In the genomic region with DNA sequence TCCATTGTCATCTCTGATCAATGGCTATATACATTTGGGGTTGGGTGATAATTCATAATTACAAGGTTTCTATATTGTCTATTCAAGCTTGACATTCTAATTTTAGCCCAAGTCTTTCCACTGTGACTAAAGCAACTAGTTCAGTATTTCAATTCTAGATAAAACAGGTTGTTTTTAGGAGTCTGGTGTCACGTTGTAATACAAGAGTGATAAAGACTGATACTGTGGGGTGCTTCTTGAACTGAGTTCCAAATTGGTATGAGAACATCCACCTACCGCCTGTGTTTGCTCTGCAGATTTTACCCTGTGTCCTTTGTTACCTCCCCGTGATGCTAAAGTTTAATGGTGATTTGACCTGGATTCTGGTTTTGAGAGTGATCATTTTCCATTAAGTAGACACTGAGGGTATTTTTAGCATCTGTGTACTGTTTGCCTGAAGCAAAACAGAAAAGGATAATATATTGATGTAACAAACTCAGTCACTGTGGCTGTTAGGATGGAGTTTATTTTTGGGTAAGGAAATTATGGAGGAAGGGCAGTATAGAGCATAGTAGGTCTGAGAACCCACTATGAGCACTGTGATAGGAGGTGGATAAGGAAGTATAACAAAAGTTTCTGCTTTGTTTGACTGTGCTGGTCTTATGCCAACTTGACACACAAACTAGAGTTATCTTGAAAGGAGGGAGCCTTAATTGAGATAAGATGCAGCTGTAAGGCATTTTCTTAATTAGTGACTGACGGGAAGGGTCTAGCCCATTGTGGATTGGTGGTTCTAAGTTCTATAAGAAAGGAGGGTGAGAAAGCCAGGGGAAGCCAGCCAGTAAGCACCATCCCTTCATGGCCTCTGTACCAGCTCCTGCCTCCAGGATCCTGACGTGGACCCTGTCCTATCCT, we compare ENCODE assay signal across 1 mouse cellular context.
A peak's percentile ranks its signal among the peaks of the same experiment; 100 is the strongest.
TF ChIP-seq lines count a peak whose summit lies in the region.

No protein-coding gene starts in this region.

TF ChIP-seq in MEL, 35 proteins besides CTCF, POLR2A, EP300 and RAD21 (continued from another document):
- TF ChIP-seq USF1 (IDR thresholded peaks at IDR 0.05; ENCODE audit: low read depth, low read length), result no peak
- TF ChIP-seq GABPA (IDR thresholded peaks at IDR 0.05; ENCODE audit: low read depth, low read length), result no peak
- TF ChIP-seq GATA1 (IDR thresholded peaks at IDR 0.05; ENCODE audit: low read depth, low read length), result peak; percentile 87
- TF ChIP-seq ZC3H11A (IDR thresholded peaks at IDR 0.05; ENCODE audit: low read depth, low read length), result no peak
- TF ChIP-seq MYB (IDR thresholded peaks at IDR 0.05; ENCODE audit: low read depth, low read length), result no peak
- no peak for TF ChIP-seq SMC3 (IDR thresholded peaks at IDR 0.05; ENCODE audit: low read depth, low read length)
- TF ChIP-seq USF2 (IDR thresholded peaks at IDR 0.05; ENCODE audit: borderline replicate concordance in 1 of 2, insufficient read depth in 1 of 2, low read depth in 1 of 2, low read length in 2 of 2), result no peak
- TF ChIP-seq RCOR1 (IDR thresholded peaks at IDR 0.05; ENCODE audit: low read depth, low read length), result peak; percentile 63
- no peak for TF ChIP-seq JUND (IDR thresholded peaks at IDR 0.05; ENCODE audit: low read depth, low read length)
- TF ChIP-seq UBTF (IDR thresholded peaks at IDR 0.05; ENCODE audit: borderline replicate concordance, insufficient read depth, low read depth, low read length), result no peak
